Mouse (Mus musculus) G1E (cell line): ENCODE results near the gene Hs1bp3.

Source experiments
- CTCF ChIP-seq: IDR thresholded peaks from 2 replicates; pipeline ENCODE4 v1.5.1; 2012; ENCODE audit warnings: low read depth, low read length, inconsistent platforms, mixed read lengths
- POLR2AphosphoS5 ChIP-seq: IDR thresholded peaks from 2 replicates; pipeline ENCODE4 v1.6.1; 2012; ENCODE audit warnings: low read depth, low read length, inconsistent platforms; ENCODE audit not compliant: insufficient replicate concordance

- no peak for TF ChIP-seq CTCF
- no peak for TF ChIP-seq POLR2AphosphoS5
Measured at GRCm38 (mm10) chr12:8344897-8345296, 31.7 kb downstream of the Hs1bp3 start.
